Mouse (Mus musculus): Measurements from ENCODE around the gene Tmbim4. TPM values are rescaled to one million over a fixed set of nuclear protein-coding genes. Genes with fewer than 3 reads are reported as not detected.

Gene Tmbim4
- polyA plus RNA-seq, 1 experiment from 2014 or later: 218 TPM

GRCm38 (mm10) chr10:120233655-120234367 lies 32.4 kb downstream of the Tmbim4 start:
- H3K4me3 ChIP-seq (ENCODE audit: low read length): 0 out of 2 replicates have a peak overlapping the region, but pooled peaks have one; percentile 12
- H3K9me3 ChIP-seq (ENCODE audit: low read length): no peaks in the 10 kb centered on the region
- ATAC-seq (ENCODE audit: low FRiP score, low TSS enrichment): peak; percentile 51; the same call in 1 of the 2 replicates
- no peaks in the 10 kb centered on the region for H3K27me3 ChIP-seq (ENCODE audit: insufficient read depth, low read length)
- WGBS: 21% methylated on average over 18 of the region's 18 CpGs
- peaks cover 20% of the 10 kb centered on the region for H3K36me3 ChIP-seq (ENCODE audit: insufficient read depth, low read length)
- H3K4me2 ChIP-seq (replicated peaks; ENCODE audit: low read depth, low read length): peak overlapping the region; percentile 38
- 0 out of 2 replicates have a peak, but pooled peaks cover under 1% of the 10 kb centered on the region for H3K4me1 ChIP-seq (ENCODE audit: insufficient read depth, low read length)
- 0 out of 2 replicates have a peak overlapping the region, but pooled peaks have one; percentile 9 for H3K9ac ChIP-seq (replicated peaks; ENCODE audit: low read length)
- no peak overlapping the region for H3K27ac ChIP-seq (ENCODE audit: low read length)

DNA sequence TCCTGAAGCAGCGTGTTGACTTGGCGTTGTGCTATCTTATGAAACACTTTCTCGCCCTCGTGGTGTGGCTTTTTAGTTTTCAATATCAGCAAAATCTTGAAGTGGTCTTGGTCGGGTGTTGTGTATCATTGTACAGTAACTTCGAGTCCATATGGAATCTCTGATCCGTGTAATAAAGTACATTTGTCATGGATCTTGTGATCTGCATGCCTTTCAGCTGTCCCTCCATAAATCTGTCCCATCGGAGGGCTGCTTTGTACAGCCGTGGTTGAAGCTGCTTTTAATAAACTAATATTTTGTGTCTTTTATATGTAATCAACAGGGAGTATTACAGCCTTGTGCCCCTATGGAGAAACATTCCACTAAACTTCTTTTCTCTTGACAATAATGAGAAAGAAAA lies 35.5 kb downstream of the Tmbim4 start:
- no peak for ATAC-seq (ENCODE audit: low FRiP score, low TSS enrichment)
- H3K4me3 ChIP-seq (ENCODE audit: low read length): no peak overlapping the region
- no peak overlapping the region for H3K9ac ChIP-seq (replicated peaks; ENCODE audit: low read length)
- H3K27ac ChIP-seq (ENCODE audit: low read length): no peak overlapping the region
- no peaks in the 10 kb centered on the region for H3K27me3 ChIP-seq (ENCODE audit: insufficient read depth, low read length)
- H3K9me3 ChIP-seq (ENCODE audit: low read length): no peaks in the 10 kb centered on the region
- 62% methylated on average over 9 of the region's 9 CpGs for WGBS
- no peak overlapping the region for H3K4me2 ChIP-seq (replicated peaks; ENCODE audit: low read depth, low read length)
- no peaks in the 10 kb centered on the region for H3K4me1 ChIP-seq (ENCODE audit: insufficient read depth, low read length)
- H3K36me3 ChIP-seq (ENCODE audit: insufficient read depth, low read length): no peaks in the 10 kb centered on the region

GRCm38 (mm10) chr10:120238241-120238640 lies 36.9 kb downstream of the Tmbim4 start:
- no peaks in the 10 kb centered on the region for H3K27me3 ChIP-seq (ENCODE audit: insufficient read depth, low read length)
- 91% methylated on average over 8 of the region's 8 CpGs for WGBS
- H3K4me2 ChIP-seq (replicated peaks; ENCODE audit: low read depth, low read length): no peak overlapping the region
- no peak overlapping the region for H3K9ac ChIP-seq (replicated peaks; ENCODE audit: low read length)
- no peaks in the 10 kb centered on the region for H3K4me1 ChIP-seq (ENCODE audit: insufficient read depth, low read length)
- H3K27ac ChIP-seq (ENCODE audit: low read length): no peak overlapping the region
- no peaks in the 10 kb centered on the region for H3K9me3 ChIP-seq (ENCODE audit: low read length)
- ATAC-seq (ENCODE audit: low FRiP score, low TSS enrichment): no peak
- no peak overlapping the region for H3K4me3 ChIP-seq (ENCODE audit: low read length)
- no peaks in the 10 kb centered on the region for H3K36me3 ChIP-seq (ENCODE audit: insufficient read depth, low read length)

DNA sequence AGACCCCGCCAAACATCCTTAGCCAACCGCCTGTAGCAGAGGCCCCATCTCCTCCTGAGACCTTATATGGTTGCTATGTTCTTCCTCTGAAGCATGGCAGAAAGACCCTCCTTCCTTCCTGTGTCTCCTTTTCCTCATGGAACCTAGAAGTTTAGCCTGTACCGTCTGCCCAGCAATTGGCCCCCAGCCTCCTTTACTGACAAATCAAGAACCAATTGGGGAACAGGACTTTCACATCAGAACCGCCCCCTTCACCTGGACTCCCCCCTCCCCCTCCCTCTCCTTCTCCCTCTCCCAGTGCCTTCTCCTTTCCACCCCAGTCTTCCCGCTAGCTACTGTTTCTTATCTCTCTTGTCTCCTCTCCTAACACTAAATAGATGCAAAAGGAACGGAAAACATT lies 38.1 kb downstream of the Tmbim4 start:
- no peaks in the 10 kb centered on the region for H3K9me3 ChIP-seq (ENCODE audit: low read length)
- no peaks in the 10 kb centered on the region for H3K4me1 ChIP-seq (ENCODE audit: insufficient read depth, low read length)
- H3K27me3 ChIP-seq (ENCODE audit: insufficient read depth, low read length): no peaks in the 10 kb centered on the region
- no peak for ATAC-seq (ENCODE audit: low FRiP score, low TSS enrichment)
- H3K9ac ChIP-seq (replicated peaks; ENCODE audit: low read length): no peak overlapping the region
- WGBS: 74% methylated on average over 6 of the region's 6 CpGs
- no peak overlapping the region for H3K27ac ChIP-seq (ENCODE audit: low read length)
- H3K4me3 ChIP-seq (ENCODE audit: low read length): no peak overlapping the region
- no peak overlapping the region for H3K4me2 ChIP-seq (replicated peaks; ENCODE audit: low read depth, low read length)
- no peaks in the 10 kb centered on the region for H3K36me3 ChIP-seq (ENCODE audit: insufficient read depth, low read length)

DNA sequence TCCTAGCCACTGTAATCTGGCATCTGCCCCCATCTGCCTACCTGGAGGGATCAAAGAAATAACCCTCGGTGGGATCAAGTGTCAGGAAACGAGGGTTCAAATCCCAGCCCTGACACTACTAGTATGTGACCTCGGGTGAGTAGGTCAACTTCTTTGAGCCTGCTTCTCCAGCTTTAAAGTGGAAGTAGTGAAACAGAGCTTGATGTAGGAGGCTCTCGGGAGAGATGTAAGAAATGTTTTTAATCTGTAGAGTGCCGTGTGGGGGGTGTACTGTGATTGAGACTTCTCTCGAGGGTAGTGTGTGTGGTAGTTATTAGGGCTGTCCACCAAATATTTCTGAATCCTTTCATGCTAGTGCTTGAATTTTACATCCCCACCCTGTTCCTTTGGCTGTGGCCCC lies 41.0 kb downstream of the Tmbim4 start:
- 31% methylated on average over 6 of the region's 6 CpGs for WGBS
- no peak overlapping the region for H3K4me3 ChIP-seq (ENCODE audit: low read length)
- no peaks in the 10 kb centered on the region for H3K27me3 ChIP-seq (ENCODE audit: insufficient read depth, low read length)
- no peak overlapping the region for H3K27ac ChIP-seq (ENCODE audit: low read length)
- peaks cover 5% of the 10 kb centered on the region; the same call in 1 of the 2 replicates for H3K4me1 ChIP-seq (ENCODE audit: insufficient read depth, low read length)
- H3K36me3 ChIP-seq (ENCODE audit: insufficient read depth, low read length): no peaks in the 10 kb centered on the region
- H3K9me3 ChIP-seq (ENCODE audit: low read length): no peaks in the 10 kb centered on the region
- H3K4me2 ChIP-seq (replicated peaks; ENCODE audit: low read depth, low read length): no peak overlapping the region
- no peak for ATAC-seq (ENCODE audit: low FRiP score, low TSS enrichment)
- H3K9ac ChIP-seq (replicated peaks; ENCODE audit: low read length): no peak overlapping the region

- Histone ChIP-seq H3K27me3 (ENCODE audit: insufficient read depth, low read length) (no peaks in the 10 kb centered on the region), H3K4me3 (ENCODE audit: low read length) (no peak overlapping the region), H3K27ac (ENCODE audit: low read length) (no peak overlapping the region), H3K4me2 (replicated peaks; ENCODE audit: low read depth, low read length) (no peak overlapping the region), H3K4me1 (ENCODE audit: insufficient read depth, low read length) (peaks cover 5% of the 10 kb centered on the region; the same call in 1 of the 2 replicates), H3K9me3 (ENCODE audit: low read length) (peaks cover 3% of the 10 kb centered on the region; the same call in 1 of the 2 replicates), H3K36me3 (ENCODE audit: insufficient read depth, low read length) (no peaks in the 10 kb centered on the region), H3K9ac (replicated peaks; ENCODE audit: low read length) (no peak overlapping the region)
- 80% methylated on average over 5 of the region's 5 CpGs for WGBS
- no peak for ATAC-seq (ENCODE audit: low FRiP score, low TSS enrichment)
These were observed 44.3 kb downstream of the Tmbim4 start for GRCm38 (mm10) chr10:120245681-120246080.

DNA sequence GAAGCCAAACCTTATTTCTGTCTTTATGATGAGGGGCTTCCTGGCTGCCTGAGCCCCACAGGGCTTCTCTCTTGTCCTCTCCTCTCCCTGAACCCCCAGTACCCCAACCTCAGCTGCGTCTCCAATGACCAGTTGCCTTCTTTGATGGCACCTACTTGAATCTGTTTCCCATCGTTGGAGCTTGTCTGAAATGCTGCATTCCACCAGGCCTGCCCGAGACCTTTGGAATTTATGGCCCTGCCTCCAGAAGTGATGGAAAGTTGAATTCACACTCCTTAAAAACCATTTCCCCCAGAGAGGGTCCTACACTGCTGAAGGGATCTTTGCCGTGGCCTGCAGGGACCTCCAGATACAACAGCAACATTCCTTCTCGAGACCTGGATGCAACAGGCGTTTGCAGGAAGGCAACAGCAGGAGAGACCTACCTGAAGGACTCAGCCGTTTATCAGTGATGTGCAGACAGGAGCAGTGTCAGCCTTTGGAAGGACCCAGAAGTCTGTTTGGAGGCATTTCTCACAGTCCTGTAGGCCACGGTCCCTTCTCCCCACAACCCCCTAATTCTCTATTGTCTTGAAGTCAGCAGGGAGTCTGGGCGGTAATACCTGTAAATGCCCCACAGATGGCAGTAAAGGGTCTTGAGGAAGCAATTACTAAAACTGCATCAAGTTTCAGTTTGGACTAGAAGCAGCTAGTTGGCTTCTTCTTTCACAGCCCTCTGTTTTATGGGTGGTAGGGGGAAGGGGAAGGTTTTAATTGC lies 45.8 kb downstream of the Tmbim4 start:
- ATAC-seq (ENCODE audit: low FRiP score, low TSS enrichment): peak; percentile 35; the same call in 1 of the 2 replicates
- 13% methylated on average over 9 of the region's 9 CpGs for WGBS
- H3K4me1 ChIP-seq (ENCODE audit: insufficient read depth, low read length): peaks cover 6% of the 10 kb centered on the region; the same call in 1 of the 2 replicates
- peak overlapping the region; percentile 61 for H3K9ac ChIP-seq (replicated peaks; ENCODE audit: low read length)
- H3K27me3 ChIP-seq (ENCODE audit: insufficient read depth, low read length): no peaks in the 10 kb centered on the region
- H3K36me3 ChIP-seq (ENCODE audit: insufficient read depth, low read length): no peaks in the 10 kb centered on the region
- H3K4me3 ChIP-seq (ENCODE audit: low read length): peak overlapping the region; percentile 25
- no peak overlapping the region for H3K27ac ChIP-seq (ENCODE audit: low read length)
- peaks cover 3% of the 10 kb centered on the region; the same call in 1 of the 2 replicates for H3K9me3 ChIP-seq (ENCODE audit: low read length)
- peak overlapping the region; percentile 29 for H3K4me2 ChIP-seq (replicated peaks; ENCODE audit: low read depth, low read length)

- WGBS: 57% methylated on average over 11 of the region's 11 CpGs
- no peaks in the 10 kb centered on the region for H3K27me3 ChIP-seq (ENCODE audit: insufficient read depth, low read length)
- H3K9ac ChIP-seq (replicated peaks; ENCODE audit: low read length): no peak overlapping the region
- no peak for ATAC-seq (ENCODE audit: low FRiP score, low TSS enrichment)
- H3K36me3 ChIP-seq (ENCODE audit: insufficient read depth, low read length): no peaks in the 10 kb centered on the region
- H3K4me3 ChIP-seq (ENCODE audit: low read length): no peak overlapping the region
- H3K4me2 ChIP-seq (replicated peaks; ENCODE audit: low read depth, low read length): no peak overlapping the region
- no peak overlapping the region for H3K27ac ChIP-seq (ENCODE audit: low read length)
- H3K4me1 ChIP-seq (ENCODE audit: insufficient read depth, low read length): peaks cover 19% of the 10 kb centered on the region
- H3K9me3 ChIP-seq (ENCODE audit: low read length): peaks cover 3% of the 10 kb centered on the region; the same call in 1 of the 2 replicates
These were observed 49.7 kb downstream of the Tmbim4 start for GRCm38 (mm10) chr10:120250911-120251683.

GRCm38 (mm10) chr10:120251791-120252190 lies 50.4 kb downstream of the Tmbim4 start:
- Histone ChIP-seq H3K27ac (ENCODE audit: low read length) (no peak overlapping the region), H3K27me3 (ENCODE audit: insufficient read depth, low read length) (no peaks in the 10 kb centered on the region), H3K36me3 (ENCODE audit: insufficient read depth, low read length) (no peaks in the 10 kb centered on the region), H3K4me3 (ENCODE audit: low read length) (no peak overlapping the region), H3K4me1 (ENCODE audit: insufficient read depth, low read length) (peaks cover 19% of the 10 kb centered on the region), H3K9ac (replicated peaks; ENCODE audit: low read length) (no peak overlapping the region), H3K4me2 (replicated peaks; ENCODE audit: low read depth, low read length) (no peak overlapping the region), H3K9me3 (ENCODE audit: low read length) (peaks cover 3% of the 10 kb centered on the region; the same call in 1 of the 2 replicates)
- ATAC-seq (ENCODE audit: low FRiP score, low TSS enrichment): no peak
- WGBS: 82% methylated on average over 4 of the region's 4 CpGs

Data from kidney, embryonic 16.5 days (tissue).